Mouse (Mus musculus) midbrain, embryonic 11.5 days (tissue): ENCODE measurements at regions not wholly inside any gene's neighbourhood (a gene's known extent, or its start where the extent isn't known, plus 50 kb on each side); places are given as distances from the start of the nearest gene placed in this dataset.
A peak's percentile ranks its signal among the peaks of the same experiment; 100 is the strongest.

Source experiments
- ATAC-seq: fragments of 200-750 bp; cut with Nextera tagmentation; 2 replicates; pipeline ENCODE4 v1.8.0; 2017; ENCODE audit warnings: moderate TSS enrichment, moderate library complexity; ENCODE audit not compliant: low FRiP score
- DNase-seq: peaks from one replicate; pipeline ENCODE4 v3.0.0; 2015; ENCODE audit warnings: low spot score; ENCODE audit errors: missing footprints
- H3K27ac ChIP-seq: fragments of 300-500 bp; sonication (generic); 2 replicates; pipeline ENCODE4 v1.5.1; 2014; ENCODE audit warnings: low read depth, low read length
- H3K27me3 ChIP-seq: fragments of 300-500 bp; sonication (generic); 2 replicates; pipeline ENCODE4 v1.6.1; 2014; ENCODE audit warnings: mild to moderate bottlenecking, low read length, moderate library complexity, mixed read lengths; ENCODE audit not compliant: control insufficient read depth, insufficient read depth
- H3K36me3 ChIP-seq: fragments of 300-500 bp; sonication (generic); 2 replicates; pipeline ENCODE4 v1.6.1; 2014; ENCODE audit warnings: mild to moderate bottlenecking, low read length, moderate library complexity, mixed read lengths; ENCODE audit not compliant: control insufficient read depth, insufficient read depth
- H3K4me1 ChIP-seq: fragments of 300-500 bp; sonication (generic); 2 replicates; pipeline ENCODE4 v1.6.1; 2014; ENCODE audit warnings: low read length; ENCODE audit not compliant: control insufficient read depth, insufficient read depth
- H3K4me2 ChIP-seq: fragments of 300-500 bp; sonication (generic); 2 replicates; pipeline ENCODE4 v1.6.1; 2014; ENCODE audit warnings: mild to moderate bottlenecking, moderate library complexity
- H3K4me3 ChIP-seq: fragments of 300-500 bp; sonication (generic); 2 replicates; pipeline ENCODE4 v1.5.1; 2014; ENCODE audit warnings: low read depth, low read length
- H3K9ac ChIP-seq: fragments of 300-500 bp; sonication (generic); 2 replicates; pipeline ENCODE4 v1.6.1; 2014; ENCODE audit warnings: low read length
- H3K9me3 ChIP-seq: fragments of 300-500 bp; sonication (generic); 2 replicates; pipeline ENCODE4 v1.6.1; 2016; ENCODE audit warnings: low read length; ENCODE audit not compliant: control insufficient read depth
- WGBS: fragments of 180-500 bp; shearing (Covaris S2); extraction: QIAGEN DNeasy Blood & Tissue Kit; methylation state at CpG from one replicate; pipeline ENCODE4 v1.1.7; 2014; 5-methylcytosine and 5-hydroxymethylcytosine counted together

GRCm38 (mm10) chr1:18578625-18579024 lies 313.7 kb upstream of the Defb41 start:
- H3K27ac ChIP-seq = no peak overlapping the region

GRCm38 (mm10) chr1:18567086-18567485 lies 302.1 kb upstream of the Defb41 start:
- no peak for ATAC-seq
- no peak overlapping the region for H3K27ac ChIP-seq
- WGBS = 35% methylated on average over 2 of the region's 2 CpGs
- no peak overlapping the region for H3K9ac ChIP-seq
- no peaks in the 10 kb centered on the region for H3K36me3 ChIP-seq
- DNase-seq = peak; percentile 68
- H3K4me1 ChIP-seq = no peaks in the 10 kb centered on the region
- no peak overlapping the region for H3K4me2 ChIP-seq
- no peaks in the 10 kb centered on the region for H3K27me3 ChIP-seq
- H3K4me3 ChIP-seq = no peak overlapping the region
- H3K9me3 ChIP-seq = no peaks in the 10 kb centered on the region

More at GRCm38 (mm10) chr1:18578625-18579024, 313.7 kb upstream of the Defb41 start:
- no peak for DNase-seq
- Histone ChIP-seq H3K36me3 (no peaks in the 10 kb centered on the region), H3K9me3 (no peaks in the 10 kb centered on the region), H3K27me3 (no peaks in the 10 kb centered on the region), H3K9ac (no peak overlapping the region), H3K4me2 (no peak overlapping the region), H3K4me3 (no peak overlapping the region), H3K4me1 (no peaks in the 10 kb centered on the region)
- no peak for ATAC-seq
- WGBS = 94% methylated on average over 2 of the region's 2 CpGs

- 74% methylated on average over 2 of the region's 2 CpGs for WGBS
- no peak overlapping the region for H3K4me3 ChIP-seq
- H3K4me1 ChIP-seq = no peaks in the 10 kb centered on the region
- no peaks in the 10 kb centered on the region for H3K36me3 ChIP-seq
- H3K9ac ChIP-seq = no peak overlapping the region
- no peak overlapping the region for H3K4me2 ChIP-seq
- no peak overlapping the region for H3K27ac ChIP-seq
- H3K27me3 ChIP-seq = no peaks in the 10 kb centered on the region
- DNase-seq (no peak), ATAC-seq (no peak)
- H3K9me3 ChIP-seq = no peaks in the 10 kb centered on the region
Observed at GRCm38 (mm10) chr1:18551211-18551610, 286.3 kb upstream of the Defb41 start.

GRCm38 (mm10) chr1:18531702-18532101 lies 266.8 kb upstream of the Defb41 start:
- DNase-seq = no peak
- 90% methylated on average over 1 of the region's 1 CpGs for WGBS
- ATAC-seq = no peak
- no peak overlapping the region for H3K9ac ChIP-seq
- H3K4me2 ChIP-seq = no peak overlapping the region
- no peaks in the 10 kb centered on the region; the same call in 1 of the 2 replicates for H3K9me3 ChIP-seq
- no peaks in the 10 kb centered on the region for H3K36me3 ChIP-seq
- H3K4me1 ChIP-seq = no peaks in the 10 kb centered on the region
- H3K27me3 ChIP-seq = no peaks in the 10 kb centered on the region
- H3K27ac ChIP-seq = no peak overlapping the region
- no peak overlapping the region for H3K4me3 ChIP-seq

- WGBS = 79% methylated on average over 2 of the region's 2 CpGs
- no peak for ATAC-seq
- H3K9me3 ChIP-seq = no peaks in the 10 kb centered on the region
Observed at GRCm38 (mm10) chr1:18524485-18524884, 259.5 kb upstream of the Defb41 start.

GRCm38 (mm10) chr1:18522902-18523301 lies 258.0 kb upstream of the Defb41 start:
- H3K4me3 ChIP-seq = no peak overlapping the region
- no peak overlapping the region for H3K27ac ChIP-seq
- ATAC-seq = no peak
- H3K4me2 ChIP-seq = no peak overlapping the region
- H3K9ac ChIP-seq = no peak overlapping the region
- H3K27me3 ChIP-seq = no peaks in the 10 kb centered on the region
- no peak for DNase-seq
- no peaks in the 10 kb centered on the region for H3K9me3 ChIP-seq
- no peaks in the 10 kb centered on the region for H3K4me1 ChIP-seq
- H3K36me3 ChIP-seq = no peaks in the 10 kb centered on the region
- 71% methylated on average over 2 of the region's 2 CpGs for WGBS

More at GRCm38 (mm10) chr1:18524485-18524884, 259.5 kb upstream of the Defb41 start:
- no peaks in the 10 kb centered on the region for H3K36me3 ChIP-seq
- no peaks in the 10 kb centered on the region for H3K4me1 ChIP-seq
- H3K27ac ChIP-seq = no peak overlapping the region
- H3K27me3 ChIP-seq = no peaks in the 10 kb centered on the region
- no peak overlapping the region for H3K9ac ChIP-seq
- no peak overlapping the region for H3K4me3 ChIP-seq
- no peak overlapping the region for H3K4me2 ChIP-seq
- no peak for DNase-seq

GRCm38 (mm10) chr1:18512764-18513163 lies 247.8 kb upstream of the Defb41 start:
- Histone ChIP-seq H3K36me3 (no peaks in the 10 kb centered on the region), H3K4me2 (no peak overlapping the region), H3K9me3 (no peaks in the 10 kb centered on the region), H3K9ac (no peak overlapping the region), H3K4me1 (no peaks in the 10 kb centered on the region), H3K27me3 (no peaks in the 10 kb centered on the region), H3K4me3 (no peak overlapping the region), H3K27ac (no peak overlapping the region)
- no peak for ATAC-seq
- DNase-seq = no peak
- WGBS = 89% methylated on average over 3 of the region's 3 CpGs

- H3K9ac ChIP-seq = no peak overlapping the region
- no peak overlapping the region for H3K4me2 ChIP-seq
- WGBS = 85% methylated on average over 3 of the region's 3 CpGs
- no peak overlapping the region for H3K4me3 ChIP-seq
- DNase-seq (no peak), ATAC-seq (no peak)
- H3K4me1 ChIP-seq = no peaks in the 10 kb centered on the region
- H3K27ac ChIP-seq = no peak overlapping the region
- H3K36me3 ChIP-seq = no peaks in the 10 kb centered on the region
- H3K27me3 ChIP-seq = no peaks in the 10 kb centered on the region
- H3K9me3 ChIP-seq = no peaks in the 10 kb centered on the region
Observed at GRCm38 (mm10) chr1:18498556-18498955, 233.6 kb upstream of the Defb41 start.

GRCm38 (mm10) chr1:18468496-18468895 lies 203.6 kb upstream of the Defb41 start:
- DNase-seq = no peak
- no peak overlapping the region for H3K4me2 ChIP-seq
- 76% methylated on average over 2 of the region's 2 CpGs for WGBS
- H3K27ac ChIP-seq = no peak overlapping the region
- no peaks in the 10 kb centered on the region for H3K9me3 ChIP-seq
- no peak overlapping the region for H3K4me3 ChIP-seq
- ATAC-seq = no peak
- no peak overlapping the region for H3K9ac ChIP-seq
- no peaks in the 10 kb centered on the region for H3K36me3 ChIP-seq
- no peaks in the 10 kb centered on the region for H3K4me1 ChIP-seq
- H3K27me3 ChIP-seq = no peaks in the 10 kb centered on the region
